Mouse (Mus musculus) liver, embryonic 14 days (tissue): ENCODE results near the gene Arl5a. TPM values are rescaled to one million over a fixed set of nuclear protein-coding genes. Genes with fewer than 3 reads are reported as not detected.

ENCODE experiments used
- polyA plus RNA-seq: library from polyadenylated mRNA; depleted of rRNA; stranded (reverse); fragments of >200 nt; gene quantifications from 2 replicates; pipeline ENCODE4 v1.2.3, GENCODE M21; 2012; rRNA removed

Gene Arl5a
- polyA plus RNA-seq, result 19.4 and 23.1 TPM in 2 replicates

DNA sequence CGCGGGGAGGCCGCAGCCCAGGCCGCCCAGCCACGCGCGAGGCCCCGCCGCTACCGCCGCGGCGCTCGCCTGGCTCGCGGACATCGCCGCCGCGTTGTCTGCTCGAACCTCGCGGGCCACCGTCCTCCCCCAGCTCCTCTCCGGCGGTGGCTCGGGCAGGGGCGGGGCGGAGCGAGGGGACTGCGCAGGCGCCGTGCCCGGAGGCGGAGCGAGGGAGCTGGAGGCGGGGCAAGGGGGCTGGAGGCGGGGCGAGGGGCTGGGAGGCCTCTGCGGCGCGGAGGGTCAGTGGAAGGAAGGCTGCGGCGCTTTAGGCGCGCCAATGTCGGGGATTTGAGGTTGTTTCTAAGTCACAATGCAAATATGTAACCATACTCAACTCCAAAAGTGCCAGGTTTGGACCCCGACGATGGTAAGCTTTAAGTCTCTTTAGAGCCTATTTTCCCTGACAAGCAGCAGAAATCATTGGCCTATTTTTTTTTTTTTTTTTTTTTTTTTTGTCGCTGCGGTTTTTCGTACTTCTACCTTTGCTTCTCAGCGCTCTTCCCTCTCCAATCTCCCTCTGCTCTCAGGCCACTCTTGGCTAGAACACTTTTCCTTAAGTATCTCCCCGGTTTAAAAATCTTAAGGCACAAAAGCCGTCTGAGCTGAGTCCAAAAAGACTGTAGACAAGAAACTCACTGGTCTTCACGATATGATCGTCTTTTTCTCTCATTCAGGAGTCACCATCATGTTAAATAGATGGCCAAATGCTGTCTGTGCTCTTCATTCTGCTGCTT is at the start of gene Arl5a:
Gene Arl5a (minus strand): TSS at position 155 of the 776 bp plus-strand sequence.

DNA sequence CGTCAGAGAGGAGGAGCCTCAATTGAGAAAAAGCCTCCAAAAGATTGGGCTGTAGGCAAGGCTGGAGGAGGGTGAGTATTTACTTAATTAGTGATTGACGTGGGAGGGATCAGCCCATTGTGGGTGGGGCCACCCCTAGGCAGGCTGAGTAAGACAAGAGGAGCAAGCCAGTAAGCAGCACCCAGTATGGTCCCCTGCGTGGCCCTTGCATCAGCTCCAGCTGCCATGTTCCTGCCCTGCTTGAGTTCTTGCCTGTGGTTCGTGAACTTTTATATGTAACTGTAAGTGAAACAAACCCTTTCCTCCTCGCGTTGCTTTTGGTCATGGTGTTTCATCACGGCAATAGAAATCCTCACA is 46.3 kb downstream of the Arl5a start, which contains the start of gene Neb:
Gene Neb (minus strand): TSS at position 27 of the 357 bp plus-strand sequence.

Other genes starting within 250 kb of the Arl5a start
- 0.13 and 1.5 TPM in 2 replicates for gene Neb, start 46.4 kb downstream of the Arl5a start, polyA plus RNA-seq